Mouse (Mus musculus): ENCODE results near the gene Mad1l1. TPM values are rescaled to one million over a fixed set of nuclear protein-coding genes. Genes with fewer than 3 reads are reported as not detected.

The Mad1l1 gene
- polyA plus RNA-seq, 1 experiment: 24.7 TPM

- no peak for TF ChIP-seq POLR2A (IDR thresholded peaks at IDR 0.05; ENCODE audit: borderline replicate concordance, control insufficient read depth, low read depth, low read length)
- TF ChIP-seq CTCF (IDR thresholded peaks at IDR 0.05; ENCODE audit: control insufficient read depth, insufficient read depth, low read length): no peak
- no peak overlapping the region for H3K27ac ChIP-seq (ENCODE audit: control insufficient read depth, insufficient read depth, low read depth, low read length, poor library complexity)
- H3K4me3 ChIP-seq (replicated peaks; ENCODE audit: control insufficient read depth, low read depth, low read length): no peak overlapping the region
- H3K4me1 ChIP-seq (ENCODE audit: control insufficient read depth, insufficient read depth, low read length): no peaks in the 10 kb centered on the region; the same call in 1 of the 2 replicates
- WGBS: 32% methylated on average over 18 of the region's 18 CpGs
Measured at GRCm38 (mm10) chr5:139985073-139985746, 336.1 kb downstream of the Mad1l1 start.

- no peaks in the 10 kb centered on the region; the same call in 1 of the 2 replicates for H3K4me1 ChIP-seq (ENCODE audit: control insufficient read depth, insufficient read depth, low read length)
- no peak overlapping the region for H3K27ac ChIP-seq (ENCODE audit: control insufficient read depth, insufficient read depth, low read depth, low read length, poor library complexity)
- WGBS: 84% methylated on average over 1 of the region's 1 CpGs
- TF ChIP-seq POLR2A (IDR thresholded peaks at IDR 0.05; ENCODE audit: borderline replicate concordance, control insufficient read depth, low read depth, low read length): no peak
- no peak for TF ChIP-seq CTCF (IDR thresholded peaks at IDR 0.05; ENCODE audit: control insufficient read depth, insufficient read depth, low read length)
- no peak overlapping the region for H3K4me3 ChIP-seq (replicated peaks; ENCODE audit: control insufficient read depth, low read depth, low read length)
Measured at GRCm38 (mm10) chr5:139981976-139982375, 339.4 kb downstream of the Mad1l1 start.

GRCm38 (mm10) chr5:139979371-139979770 is 342.0 kb downstream of the Mad1l1 start:
- Histone ChIP-seq H3K27ac (ENCODE audit: control insufficient read depth, insufficient read depth, low read depth, low read length, poor library complexity) (no peak overlapping the region), H3K4me3 (replicated peaks; ENCODE audit: control insufficient read depth, low read depth, low read length) (no peak overlapping the region), H3K4me1 (ENCODE audit: control insufficient read depth, insufficient read depth, low read length) (no peaks in the 10 kb centered on the region)
- WGBS: 80% methylated on average over 9 of the region's 9 CpGs
- no peak for TF ChIP-seq CTCF (IDR thresholded peaks at IDR 0.05; ENCODE audit: control insufficient read depth, insufficient read depth, low read length)

GRCm38 (mm10) chr5:139978525-139979276 is 342.7 kb downstream of the Mad1l1 start:
- no peaks in the 10 kb centered on the region for H3K4me1 ChIP-seq (ENCODE audit: control insufficient read depth, insufficient read depth, low read length)
- TF ChIP-seq CTCF (IDR thresholded peaks at IDR 0.05; ENCODE audit: control insufficient read depth, insufficient read depth, low read length) (no peak), POLR2A (IDR thresholded peaks at IDR 0.05; ENCODE audit: borderline replicate concordance, control insufficient read depth, low read depth, low read length) (no peak)
- WGBS: 9% methylated on average over 13 of the region's 13 CpGs

GRCm38 (mm10) chr5:139977476-139977875 is 343.9 kb downstream of the Mad1l1 start:
- WGBS: 35% methylated on average over 8 of the region's 8 CpGs
- TF ChIP-seq POLR2A (IDR thresholded peaks at IDR 0.05; ENCODE audit: borderline replicate concordance, control insufficient read depth, low read depth, low read length) (no peak), CTCF (IDR thresholded peaks at IDR 0.05; ENCODE audit: control insufficient read depth, insufficient read depth, low read length) (no peak)
- no peak overlapping the region for H3K27ac ChIP-seq (ENCODE audit: control insufficient read depth, insufficient read depth, low read depth, low read length, poor library complexity)
- H3K4me1 ChIP-seq (ENCODE audit: control insufficient read depth, insufficient read depth, low read length): no peaks in the 10 kb centered on the region
- no peak overlapping the region for H3K4me3 ChIP-seq (replicated peaks; ENCODE audit: control insufficient read depth, low read depth, low read length)

More at GRCm38 (mm10) chr5:139978525-139979276, 342.7 kb downstream of the Mad1l1 start:
- Histone ChIP-seq H3K27ac (ENCODE audit: control insufficient read depth, insufficient read depth, low read depth, low read length, poor library complexity) (no peak overlapping the region), H3K4me3 (replicated peaks; ENCODE audit: control insufficient read depth, low read depth, low read length) (no peak overlapping the region)

- 60% methylated on average over 4 of the region's 4 CpGs for WGBS
- no peak for TF ChIP-seq POLR2A (IDR thresholded peaks at IDR 0.05; ENCODE audit: borderline replicate concordance, control insufficient read depth, low read depth, low read length)
- no peak for TF ChIP-seq CTCF (IDR thresholded peaks at IDR 0.05; ENCODE audit: control insufficient read depth, insufficient read depth, low read length)
- Histone ChIP-seq H3K4me3 (replicated peaks; ENCODE audit: control insufficient read depth, low read depth, low read length) (no peak overlapping the region), H3K27ac (ENCODE audit: control insufficient read depth, insufficient read depth, low read depth, low read length, poor library complexity) (no peak overlapping the region), H3K4me1 (ENCODE audit: control insufficient read depth, insufficient read depth, low read length) (no peaks in the 10 kb centered on the region)
Measured at GRCm38 (mm10) chr5:139976584-139976983, 344.8 kb downstream of the Mad1l1 start.

GRCm38 (mm10) chr5:139970186-139970631 is 351.1 kb downstream of the Mad1l1 start:
- no peaks in the 10 kb centered on the region for H3K4me1 ChIP-seq (ENCODE audit: control insufficient read depth, insufficient read depth, low read length)
- H3K4me3 ChIP-seq (replicated peaks; ENCODE audit: control insufficient read depth, low read depth, low read length): no peak overlapping the region
- WGBS: 10% methylated on average over 12 of the region's 12 CpGs
- TF ChIP-seq POLR2A (IDR thresholded peaks at IDR 0.05; ENCODE audit: borderline replicate concordance, control insufficient read depth, low read depth, low read length) (no peak), CTCF (IDR thresholded peaks at IDR 0.05; ENCODE audit: control insufficient read depth, insufficient read depth, low read length) (peak; percentile 11; the same call in 1 of the 2 replicates)
- H3K27ac ChIP-seq (ENCODE audit: control insufficient read depth, insufficient read depth, low read depth, low read length, poor library complexity): no peak overlapping the region

GRCm38 (mm10) chr5:139969151-139969948 is 352.0 kb downstream of the Mad1l1 start:
- WGBS: 75% methylated on average over 14 of the region's 14 CpGs
- no peak overlapping the region for H3K4me3 ChIP-seq (replicated peaks; ENCODE audit: control insufficient read depth, low read depth, low read length)
- no peaks in the 10 kb centered on the region for H3K4me1 ChIP-seq (ENCODE audit: control insufficient read depth, insufficient read depth, low read length)

More at GRCm38 (mm10) chr5:139969151-139969948, 352.0 kb downstream of the Mad1l1 start:
- H3K27ac ChIP-seq (ENCODE audit: control insufficient read depth, insufficient read depth, low read depth, low read length, poor library complexity): no peak overlapping the region
- TF ChIP-seq POLR2A (IDR thresholded peaks at IDR 0.05; ENCODE audit: borderline replicate concordance, control insufficient read depth, low read depth, low read length): no peak
- no peak for TF ChIP-seq CTCF (IDR thresholded peaks at IDR 0.05; ENCODE audit: control insufficient read depth, insufficient read depth, low read length)

Measured in bone marrow, adult 2 months (tissue).